Mouse (Mus musculus): ENCODE measurements at regions not wholly inside any gene's neighbourhood (a gene's known extent, or its start where the extent isn't known, plus 50 kb on each side); places are given as distances from the start of the nearest gene placed in this dataset.

GRCm38 (mm10) chr9:101424974-101425670, 173.5 kb upstream of the Ppp2r3a start:
- no peak for TF ChIP-seq CTCF (IDR thresholded peaks at IDR 0.05; ENCODE audit: low read depth)
- no peak for TF ChIP-seq EP300 (IDR thresholded peaks at IDR 0.05; ENCODE audit: low read depth)
